Mouse (Mus musculus): ENCODE measurements around the gene Rps27. TPM values are rescaled to one million over a fixed set of nuclear protein-coding genes. Genes with fewer than 3 reads are reported as not detected.

Rps27 gene
- total RNA-seq, 2 experiments from 2014 or later, result 1,084 to 1,156 TPM

DNA sequence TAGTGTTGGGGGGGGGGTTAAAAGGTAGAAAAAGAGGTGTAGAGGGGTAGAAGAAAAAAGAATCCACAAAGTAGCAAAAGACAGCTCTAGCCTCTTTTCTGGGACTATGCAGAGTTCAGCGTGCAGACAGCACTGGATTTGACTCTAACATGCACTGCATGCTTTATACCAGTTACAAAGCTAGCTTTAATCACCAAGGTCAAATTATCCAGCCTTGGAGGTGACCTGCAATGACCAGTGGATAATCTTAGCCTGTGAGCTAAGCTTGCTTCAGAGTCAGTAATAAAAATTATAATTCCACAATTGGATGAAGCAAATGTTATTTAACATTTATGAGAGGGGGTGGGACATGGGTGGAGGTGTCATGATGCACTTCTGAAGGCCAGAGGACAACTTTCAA lies 17.8 kb downstream of the Rps27 start:
- no peak for DNase-seq
- intact Hi-C loops (cut with DNase I), result no loop called here

DNA sequence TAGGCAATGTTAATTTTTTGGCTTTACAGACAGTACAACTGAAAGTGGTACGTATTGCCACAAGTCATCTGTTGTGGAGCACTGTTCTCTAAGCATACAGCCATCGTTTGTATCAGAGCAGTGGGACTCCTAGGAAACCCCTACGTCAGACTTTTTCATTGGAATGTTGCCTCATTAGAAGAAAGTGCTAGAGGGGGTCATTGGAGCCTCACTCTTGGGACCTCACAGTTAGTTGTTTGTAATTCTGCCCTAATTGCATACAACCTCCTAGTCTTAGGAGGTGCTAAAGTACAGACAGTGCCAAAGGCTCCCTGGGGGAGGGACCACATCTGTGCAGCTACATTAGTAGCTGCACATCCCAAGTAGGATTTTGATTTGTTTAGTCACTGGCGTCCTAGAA lies 18.7 kb downstream of the Rps27 start:
- intact Hi-C loops (cut with DNase I), result no loop called here
- no peak for DNase-seq

DNA sequence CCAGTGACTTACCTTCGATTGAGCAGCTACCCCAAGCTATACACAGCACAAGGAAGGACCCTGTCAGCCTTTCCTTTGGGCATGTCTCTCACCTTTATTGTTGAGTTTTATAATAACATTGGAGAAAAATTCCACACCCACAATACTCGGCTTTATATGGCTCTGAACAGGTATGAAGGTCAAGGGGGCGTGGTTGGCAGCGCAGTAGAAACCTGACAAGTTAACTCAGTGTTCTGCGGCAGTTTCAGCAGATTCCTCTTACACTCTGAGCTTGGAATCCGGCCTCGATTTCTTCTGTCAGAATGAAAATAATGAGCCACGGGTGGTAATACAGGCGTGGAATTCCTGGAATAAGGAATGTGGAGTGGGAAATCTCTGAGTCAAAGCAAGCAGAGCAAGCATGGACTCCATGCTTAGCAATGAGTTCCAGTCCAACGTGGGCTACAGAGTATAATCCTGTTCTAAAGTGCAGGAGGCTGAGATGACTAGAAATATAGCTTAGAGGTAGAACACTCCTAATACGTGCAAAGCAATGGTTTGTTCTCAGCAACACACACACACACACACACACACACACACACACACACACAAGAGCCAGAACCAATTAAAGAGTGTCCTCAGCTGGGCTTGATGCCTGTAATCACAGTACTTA lies 22.5 kb downstream of the Rps27 start:
- DNase-seq, result no peak
- intact Hi-C loops (cut with DNase I), result no loop called here

DNA sequence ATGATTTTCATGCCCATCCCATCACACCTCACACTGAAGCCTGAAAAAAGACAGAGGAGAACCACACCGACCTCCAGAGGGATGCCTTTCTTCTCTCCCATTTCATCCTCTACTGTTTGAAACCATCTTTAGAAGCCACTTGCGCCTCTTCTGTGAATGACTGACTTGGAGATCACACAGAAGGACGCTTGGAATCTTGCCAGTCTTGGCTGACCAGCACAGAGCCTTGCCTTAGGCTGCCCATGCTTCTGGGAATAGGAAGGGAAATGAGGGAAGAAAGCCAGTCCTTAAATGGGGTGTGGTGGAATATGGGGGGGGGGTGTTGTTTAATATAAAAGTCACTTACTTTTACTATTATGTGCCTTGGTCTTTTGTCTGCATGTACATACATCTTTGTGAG lies 29.9 kb downstream of the Rps27 start:
- intact Hi-C loops (cut with DNase I), result no loop called here
- peak; percentile 19 to 24 for DNase-seq

DNA sequence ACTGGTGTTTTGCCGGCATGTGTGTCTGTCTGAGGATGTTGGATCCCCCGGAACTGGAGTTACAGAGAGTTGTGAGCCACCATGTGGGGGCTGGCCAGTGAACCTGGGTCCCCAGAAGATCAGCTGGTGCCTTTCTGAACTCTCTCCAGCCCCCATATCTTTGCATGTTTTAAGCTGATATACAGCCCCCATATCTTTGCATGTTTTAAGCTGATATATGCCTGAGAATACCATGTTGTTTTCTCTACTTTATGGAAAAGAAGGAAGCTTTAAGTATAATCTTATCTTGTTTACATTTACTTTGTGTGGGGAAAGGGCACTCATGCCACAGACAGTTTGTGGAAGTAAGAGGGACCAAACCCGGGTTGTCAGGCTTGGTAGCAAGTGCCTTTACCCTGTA lies 33.9 kb downstream of the Rps27 start:
- intact Hi-C loops (cut with DNase I), result no loop called here
- no peak for DNase-seq

Other genes starting within 250 kb of the Rps27 start
- 10 to 100 TPM; 43.6 to 44.1 TPM for gene Hax1, start 214.9 kb downstream of the Rps27 start, total RNA-seq (2021)
- 10 to 100 TPM; 56.2 to 63.2 TPM for gene 4933434E20Rik, start 162.0 kb downstream of the Rps27 start, total RNA-seq (2021)
- gene Ubap2l, start 161.0 kb downstream of the Rps27 start, total RNA-seq (2021), result 100 to 1,000 TPM; 143 to 150 TPM
- 100 to 1,000 TPM; 103 to 108 TPM for gene Tpm3, start 141.0 kb downstream of the Rps27 start, total RNA-seq (2021)
- under 1 TPM; 0.10 to 0.12 TPM for gene Nup210l, start 109.5 kb downstream of the Rps27 start, total RNA-seq (2021)
- gene Rab13, start within 50 bp of the Rps27 start, total RNA-seq (2021), result 10 to 100 TPM; 12.3 to 14.4 TPM
- gene Jtb, start 17.9 kb upstream of the Rps27 start, total RNA-seq (2021), result 10 to 100 TPM; 44.4 to 46.9 TPM
- gene Creb3l4, start 29.9 kb upstream of the Rps27 start, total RNA-seq (2021), result under 1 TPM; 0.26 to 0.45 TPM
- gene Slc39a1, start 34.5 kb upstream of the Rps27 start, total RNA-seq (2021), result 100 to 1,000 TPM; 105 to 110 TPM
- 10 to 100 TPM; 21.1 to 26.9 TPM for gene Crtc2, start 40.5 kb upstream of the Rps27 start, total RNA-seq (2021)
- gene Dennd4b, start 51.5 kb upstream of the Rps27 start, total RNA-seq (2021), result 10 to 100 TPM; 16.8 to 19.7 TPM
- 10 to 100 TPM; 56.6 to 59.5 TPM for gene Gatad2b, start 79.5 kb upstream of the Rps27 start, total RNA-seq (2021)
- 1 to 10 TPM; 1.9 to 3.3 TPM for gene Slc27a3, start 176.3 kb upstream of the Rps27 start, total RNA-seq (2021)
- 10 to 100 TPM; 24.4 to 28.3 TPM for gene Ints3, start 220.0 kb upstream of the Rps27 start, total RNA-seq (2021)